Mouse (Mus musculus): ENCODE measurements around the gene Zcchc7. TPM values are rescaled to one million over a fixed set of nuclear protein-coding genes. Genes with fewer than 3 reads are reported as not detected.

The Zcchc7 gene
- polyA plus RNA-seq, 1 experiment from 2014 or later = 22.2 TPM

DNA sequence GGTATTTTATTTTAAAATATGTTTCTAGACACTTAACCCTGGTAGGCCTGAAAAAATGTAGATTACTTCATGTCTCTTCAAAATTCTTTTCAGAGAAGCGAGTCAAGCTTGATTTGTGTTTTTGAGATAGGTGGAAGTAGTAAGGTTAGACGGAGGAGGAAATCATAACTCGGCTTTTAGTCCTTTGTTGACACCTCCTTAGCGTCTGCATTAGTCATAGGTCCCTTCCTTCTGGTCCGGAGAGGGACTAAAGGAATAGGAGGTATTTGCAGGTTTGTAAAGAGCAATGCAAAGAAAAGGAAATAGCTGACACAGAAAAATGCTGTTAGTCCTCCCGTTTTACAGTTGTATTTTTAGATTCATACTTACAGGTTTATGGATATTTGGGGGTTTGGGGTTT lies 135.7 kb downstream of the Zcchc7 start:
- DNase-seq (ENCODE audit: low spot score) = no peak
- WGBS = 86% methylated on average over 6 of the region's 6 CpGs

DNA sequence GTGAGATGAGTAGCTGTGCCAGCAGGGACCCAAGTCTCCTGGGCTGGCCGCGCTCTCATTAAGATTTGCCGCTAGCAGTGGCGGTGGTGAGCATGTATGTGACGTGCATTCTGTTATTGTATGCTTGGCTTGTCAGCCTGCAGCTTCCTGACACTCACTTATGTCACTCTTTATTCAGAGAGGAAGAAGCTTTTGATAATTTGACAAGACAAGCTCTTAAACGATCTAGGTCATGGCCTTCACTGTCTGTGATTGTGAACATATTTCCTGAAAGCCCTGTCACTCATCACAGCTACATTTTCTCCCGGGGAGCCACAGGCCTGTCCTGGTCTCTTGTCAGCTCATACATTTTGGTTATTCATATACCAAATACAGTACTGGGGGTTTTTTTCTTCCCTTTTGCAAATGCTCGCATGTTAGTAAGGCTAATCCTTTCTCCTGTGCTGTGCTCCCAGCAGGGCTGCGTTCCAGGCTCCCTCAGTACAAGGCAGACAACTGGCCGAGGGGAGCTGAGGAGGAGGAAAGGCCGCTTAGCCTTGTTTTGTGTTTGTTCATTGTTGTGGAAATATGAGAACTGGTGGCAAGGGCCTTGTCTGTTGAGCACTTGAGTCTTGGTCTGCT lies 150.1 kb downstream of the Zcchc7 start:
- peaks cover 14% of the 10 kb centered on the region for H3K4me1 ChIP-seq
- H3K4me3 ChIP-seq = no peak overlapping the region
- H3K36me3 ChIP-seq (replicated peaks) = no peaks in the 10 kb centered on the region
- no peaks in the 10 kb centered on the region for H3K9me3 ChIP-seq
- H3K27ac ChIP-seq (replicated peaks) = no peak overlapping the region
- H3K27me3 ChIP-seq (replicated peaks; ENCODE audit: low read depth, poor library complexity, severe bottlenecking) = no peaks in the 10 kb centered on the region
- peak; percentile 26 for DNase-seq (ENCODE audit: low spot score)
- 18% methylated on average over 11 of the region's 11 CpGs for WGBS

More for the DNA sequence above, 135.7 kb downstream of the Zcchc7 start:
- H3K27me3 ChIP-seq (replicated peaks; ENCODE audit: low read depth, poor library complexity, severe bottlenecking) = no peaks in the 10 kb centered on the region
- H3K9me3 ChIP-seq = no peaks in the 10 kb centered on the region
- H3K36me3 ChIP-seq (replicated peaks) = peaks cover 11% of the 10 kb centered on the region
- H3K4me1 ChIP-seq = no peaks in the 10 kb centered on the region
- H3K27ac ChIP-seq (replicated peaks) = no peak overlapping the region
- H3K4me3 ChIP-seq = no peak overlapping the region

DNA sequence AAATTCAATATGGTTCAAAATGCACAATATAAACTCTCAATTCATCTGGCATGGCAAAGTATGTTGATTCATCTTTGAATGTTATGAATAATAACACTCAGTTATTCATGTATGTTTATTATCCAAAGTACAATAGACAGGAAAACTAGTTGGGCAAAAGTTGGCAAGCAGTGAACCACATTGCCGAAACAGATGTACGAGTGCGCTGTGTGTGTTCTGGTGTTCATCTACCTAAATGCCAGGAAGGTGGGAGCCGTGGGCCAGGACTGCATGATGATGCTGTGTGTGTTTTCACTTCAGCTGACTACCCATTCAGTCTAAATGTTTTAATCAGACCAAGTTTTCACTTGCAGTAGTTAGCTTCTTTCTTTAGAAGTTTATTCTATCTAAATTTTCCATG lies 150.7 kb downstream of the Zcchc7 start:
- H3K27ac ChIP-seq (replicated peaks) = no peak overlapping the region

DNA sequence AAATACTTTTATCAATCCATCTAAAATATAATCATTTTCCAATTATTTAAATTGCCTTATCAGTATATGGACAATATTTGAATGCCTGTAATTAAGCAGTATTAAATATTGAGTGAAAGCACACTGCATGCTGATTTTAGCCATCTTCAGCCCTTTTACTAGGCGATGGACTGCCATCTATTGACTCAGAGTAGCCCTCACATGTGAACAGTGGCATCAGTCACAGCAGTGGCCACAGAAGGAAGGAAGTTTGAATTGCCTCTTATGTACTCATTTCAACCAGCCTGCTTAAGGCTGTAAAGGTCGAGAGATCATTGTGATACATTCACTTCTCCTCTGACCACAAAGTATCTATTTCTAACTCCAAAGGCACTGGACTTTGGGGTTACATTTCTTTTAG lies 154.4 kb downstream of the Zcchc7 start:
- H3K27me3 ChIP-seq (replicated peaks; ENCODE audit: low read depth, poor library complexity, severe bottlenecking) = no peaks in the 10 kb centered on the region
- no peak for DNase-seq (ENCODE audit: low spot score)
- no peaks in the 10 kb centered on the region for H3K36me3 ChIP-seq (replicated peaks)
- no peaks in the 10 kb centered on the region for H3K9me3 ChIP-seq
- peaks cover 13% of the 10 kb centered on the region for H3K4me1 ChIP-seq
- no peak overlapping the region for H3K27ac ChIP-seq (replicated peaks)
- H3K4me3 ChIP-seq = no peak overlapping the region
- 46% methylated on average over 2 of the region's 2 CpGs for WGBS

More for the DNA sequence above, 150.7 kb downstream of the Zcchc7 start:
- WGBS = 73% methylated on average over 4 of the region's 4 CpGs
- Histone ChIP-seq H3K36me3 (replicated peaks) (no peaks in the 10 kb centered on the region), H3K4me1 (peaks cover 14% of the 10 kb centered on the region), H3K9me3 (no peaks in the 10 kb centered on the region), H3K27me3 (replicated peaks; ENCODE audit: low read depth, poor library complexity, severe bottlenecking) (no peaks in the 10 kb centered on the region), H3K4me3 (no peak overlapping the region)
- no peak for DNase-seq (ENCODE audit: low spot score)

DNA sequence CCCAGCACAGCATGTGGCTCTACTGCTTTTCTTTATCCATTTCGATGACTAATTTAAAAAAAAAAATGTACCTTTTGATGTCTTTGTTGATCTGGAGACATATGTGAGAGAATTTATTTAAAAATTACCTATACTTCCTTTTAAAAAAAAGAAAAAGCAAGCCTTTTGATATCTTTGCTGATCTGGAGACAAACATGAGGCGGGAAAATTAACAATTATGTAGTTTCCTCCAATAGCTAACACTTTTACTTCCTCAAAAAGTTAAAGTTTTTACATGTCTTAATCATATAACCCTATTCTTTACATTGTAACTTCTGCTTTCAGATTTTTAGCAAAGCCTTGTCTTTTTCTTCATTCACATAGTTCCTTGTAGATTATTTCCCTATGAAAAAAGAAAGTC lies 155.2 kb downstream of the Zcchc7 start:
- Histone ChIP-seq H3K4me1 (peaks cover 5% of the 10 kb centered on the region), H3K27me3 (replicated peaks; ENCODE audit: low read depth, poor library complexity, severe bottlenecking) (no peaks in the 10 kb centered on the region)
- 90% methylated on average over 2 of the region's 2 CpGs for WGBS

DNA sequence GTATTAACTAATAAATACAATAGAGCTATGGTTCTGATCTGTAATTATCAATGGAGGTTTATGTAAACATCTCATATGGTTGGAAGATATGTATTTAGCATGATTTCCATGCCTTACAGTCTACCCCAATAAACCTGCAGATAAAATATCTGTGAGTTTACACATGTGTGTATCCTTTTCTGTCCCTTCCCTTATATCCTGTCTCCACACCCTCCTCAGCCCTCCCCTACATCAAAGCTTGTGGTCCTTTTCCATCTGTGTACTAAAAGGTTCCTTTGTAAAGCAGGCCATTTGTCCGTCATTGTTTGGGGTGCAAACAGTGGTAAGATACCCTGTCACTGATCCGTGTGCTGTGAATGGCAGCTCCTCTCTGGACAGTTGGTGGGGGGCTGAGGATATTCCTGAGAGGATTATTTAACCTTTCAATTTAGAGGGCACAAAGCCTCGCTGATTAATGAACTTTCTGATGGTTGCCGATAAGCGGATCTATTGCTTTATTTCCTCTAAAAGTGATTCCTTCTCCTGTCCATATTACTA lies 161.7 kb downstream of the Zcchc7 start:
- DNase-seq (ENCODE audit: low spot score) = no peak
- Histone ChIP-seq H3K9me3 (no peaks in the 10 kb centered on the region), H3K36me3 (replicated peaks) (peaks cover 9% of the 10 kb centered on the region), H3K4me3 (no peak overlapping the region), H3K27ac (replicated peaks) (no peak overlapping the region), H3K4me1 (0 out of 2 replicates have a peak, but pooled peaks cover 6% of the 10 kb centered on the region), H3K27me3 (replicated peaks; ENCODE audit: low read depth, poor library complexity, severe bottlenecking) (no peaks in the 10 kb centered on the region)
- WGBS = 67% methylated on average over 5 of the region's 5 CpGs

More for the DNA sequence above, 155.2 kb downstream of the Zcchc7 start:
- Histone ChIP-seq H3K4me3 (no peak overlapping the region), H3K36me3 (replicated peaks) (no peaks in the 10 kb centered on the region), H3K9me3 (no peaks in the 10 kb centered on the region), H3K27ac (replicated peaks) (no peak overlapping the region)
- DNase-seq (ENCODE audit: low spot score) = no peak

DNA sequence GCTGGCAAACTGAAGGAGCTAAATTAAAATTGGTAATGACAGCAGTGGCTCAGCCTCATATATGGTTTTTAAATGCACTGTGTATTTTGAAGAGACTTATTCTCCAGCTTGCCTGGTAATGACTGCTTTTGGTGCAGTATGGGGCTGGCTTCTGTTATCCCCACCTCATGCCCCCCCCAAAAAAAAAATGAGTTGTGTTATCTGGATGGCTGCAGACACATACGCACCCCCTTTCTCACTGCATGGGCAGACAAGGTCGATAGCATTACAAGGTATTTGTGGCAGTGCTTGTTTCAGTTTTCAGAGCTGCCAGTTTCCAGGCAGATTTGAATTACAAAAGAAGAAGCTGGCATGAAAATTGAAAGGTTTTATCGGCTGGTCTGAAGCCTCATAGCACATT lies 162.2 kb downstream of the Zcchc7 start:
- Histone ChIP-seq H3K36me3 (replicated peaks) (peaks cover 9% of the 10 kb centered on the region), H3K4me1 (0 out of 2 replicates have a peak, but pooled peaks cover 6% of the 10 kb centered on the region), H3K27me3 (replicated peaks; ENCODE audit: low read depth, poor library complexity, severe bottlenecking) (no peaks in the 10 kb centered on the region), H3K9me3 (no peaks in the 10 kb centered on the region), H3K27ac (replicated peaks) (no peak overlapping the region), H3K4me3 (no peak overlapping the region)
- 75% methylated on average over 3 of the region's 3 CpGs for WGBS
- DNase-seq (ENCODE audit: low spot score) = no peak

DNA sequence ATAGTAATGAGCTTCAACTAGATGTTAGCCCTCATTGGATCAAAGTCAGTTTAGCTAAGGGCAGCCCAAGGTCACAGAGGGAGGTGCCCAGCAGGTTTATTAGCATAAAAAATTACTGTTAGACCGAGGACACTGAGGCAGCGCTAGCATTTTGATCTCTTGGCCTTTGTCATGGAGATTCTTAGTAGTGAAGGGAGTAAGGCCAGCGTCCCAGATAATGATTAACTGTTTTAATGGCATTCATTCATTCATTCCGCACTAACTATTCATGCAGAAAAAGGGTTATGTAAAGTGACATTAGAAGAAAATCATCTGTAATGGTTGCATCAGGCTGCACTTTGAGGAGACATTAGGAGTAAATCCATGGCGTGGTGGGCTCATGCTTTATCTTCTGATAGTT lies 165.2 kb downstream of the Zcchc7 start:
- H3K4me1 ChIP-seq = 0 out of 2 replicates have a peak, but pooled peaks cover 6% of the 10 kb centered on the region
- H3K4me3 ChIP-seq = no peak overlapping the region
- H3K9me3 ChIP-seq = no peaks in the 10 kb centered on the region
- no peak for DNase-seq (ENCODE audit: low spot score)
- H3K27me3 ChIP-seq (replicated peaks; ENCODE audit: low read depth, poor library complexity, severe bottlenecking) = no peaks in the 10 kb centered on the region
- WGBS = 78% methylated on average over 5 of the region's 5 CpGs
- H3K27ac ChIP-seq (replicated peaks) = no peak overlapping the region
- peaks cover 9% of the 10 kb centered on the region for H3K36me3 ChIP-seq (replicated peaks)

DNA sequence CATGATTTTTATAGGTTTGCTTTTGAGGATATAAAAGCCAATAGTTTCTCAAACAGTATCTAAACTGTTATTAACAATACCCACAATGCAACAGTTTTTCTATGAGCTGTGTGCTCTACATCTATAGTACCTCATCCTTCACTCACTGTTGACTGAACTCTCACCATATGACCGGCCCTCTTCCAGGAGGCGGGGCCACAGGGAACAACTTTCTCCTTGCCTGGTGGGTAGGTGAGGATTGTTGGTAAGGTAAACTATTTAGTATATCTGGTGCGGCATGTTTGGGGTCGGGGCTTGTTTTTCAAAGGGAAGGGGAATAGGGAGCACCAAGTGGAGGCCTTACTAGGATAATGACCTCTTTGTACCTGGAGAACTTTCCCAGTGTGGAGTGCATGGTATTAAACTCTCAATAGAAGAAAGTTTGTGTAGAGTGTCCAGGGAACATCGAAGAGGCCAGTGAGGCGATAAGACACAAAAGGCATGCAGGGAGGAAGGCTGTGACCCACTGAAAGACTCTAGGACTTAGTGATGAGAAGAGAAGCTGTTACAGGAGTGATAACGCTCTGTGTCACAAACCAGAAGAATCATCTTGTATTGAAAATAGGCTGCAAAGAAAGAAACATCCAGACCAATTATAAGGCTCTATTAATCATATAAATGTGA lies 166.9 kb downstream of the Zcchc7 start:
- Histone ChIP-seq H3K9me3 (no peaks in the 10 kb centered on the region), H3K4me3 (no peak overlapping the region), H3K27me3 (replicated peaks; ENCODE audit: low read depth, poor library complexity, severe bottlenecking) (no peaks in the 10 kb centered on the region), H3K36me3 (replicated peaks) (peaks cover 13% of the 10 kb centered on the region), H3K4me1 (0 out of 2 replicates have a peak, but pooled peaks cover 2% of the 10 kb centered on the region), H3K27ac (replicated peaks) (no peak overlapping the region)
- 92% methylated on average over 7 of the region's 7 CpGs for WGBS
- DNase-seq (ENCODE audit: low spot score) = no peak

DNA sequence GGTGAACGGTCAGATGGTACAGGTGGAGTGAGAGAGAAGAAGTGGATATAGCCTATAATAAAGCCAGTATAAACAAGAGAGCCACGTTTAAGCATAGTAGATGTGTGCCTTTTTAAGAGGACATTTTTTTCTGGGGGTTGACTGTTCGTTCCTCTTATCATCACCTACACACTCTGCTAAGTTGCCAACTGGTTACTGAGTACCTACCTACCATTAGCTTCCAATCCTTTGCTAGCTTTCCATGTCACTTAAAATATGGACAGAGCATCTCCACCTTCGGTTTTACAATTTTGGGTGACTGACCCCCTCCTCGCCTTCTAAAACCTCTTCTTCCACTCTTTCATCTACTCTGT lies 167.4 kb downstream of the Zcchc7 start:
- 92% methylated on average over 5 of the region's 5 CpGs for WGBS
- Histone ChIP-seq H3K36me3 (replicated peaks) (peaks cover 13% of the 10 kb centered on the region), H3K27ac (replicated peaks) (no peak overlapping the region)

DNA sequence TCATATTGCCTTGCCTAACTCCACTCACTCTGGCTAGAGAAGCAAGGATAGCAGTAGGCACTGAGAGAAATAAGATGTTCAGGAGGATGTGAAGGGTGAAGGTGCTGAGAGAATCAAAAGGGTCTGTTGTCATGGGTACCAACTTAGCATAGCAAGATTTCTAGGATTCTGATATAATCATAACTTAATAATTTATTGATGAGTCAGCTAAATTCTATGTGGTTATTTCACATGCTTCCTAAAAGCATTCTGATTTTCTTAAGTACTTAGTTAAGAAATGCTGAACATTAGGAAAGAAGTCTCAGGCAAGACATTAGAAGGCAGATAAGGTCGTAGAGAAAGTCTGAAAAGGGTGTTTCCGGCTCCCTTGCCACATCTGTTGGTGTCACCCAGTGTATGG lies 172.3 kb downstream of the Zcchc7 start:
- H3K4me1 ChIP-seq = no peaks in the 10 kb centered on the region
- H3K36me3 ChIP-seq (replicated peaks) = peaks cover 41% of the 10 kb centered on the region
- 68% methylated on average over 2 of the region's 2 CpGs for WGBS
- no peaks in the 10 kb centered on the region for H3K27me3 ChIP-seq (replicated peaks; ENCODE audit: low read depth, poor library complexity, severe bottlenecking)
- H3K27ac ChIP-seq (replicated peaks) = no peak overlapping the region
- H3K9me3 ChIP-seq = no peaks in the 10 kb centered on the region
- DNase-seq (ENCODE audit: low spot score) = no peak
- H3K4me3 ChIP-seq = no peak overlapping the region

More for the DNA sequence above, 167.4 kb downstream of the Zcchc7 start:
- H3K9me3 ChIP-seq = no peaks in the 10 kb centered on the region
- no peaks in the 10 kb centered on the region for H3K4me1 ChIP-seq
- no peaks in the 10 kb centered on the region for H3K27me3 ChIP-seq (replicated peaks; ENCODE audit: low read depth, poor library complexity, severe bottlenecking)
- DNase-seq (ENCODE audit: low spot score) = no peak
- no peak overlapping the region for H3K4me3 ChIP-seq

DNA sequence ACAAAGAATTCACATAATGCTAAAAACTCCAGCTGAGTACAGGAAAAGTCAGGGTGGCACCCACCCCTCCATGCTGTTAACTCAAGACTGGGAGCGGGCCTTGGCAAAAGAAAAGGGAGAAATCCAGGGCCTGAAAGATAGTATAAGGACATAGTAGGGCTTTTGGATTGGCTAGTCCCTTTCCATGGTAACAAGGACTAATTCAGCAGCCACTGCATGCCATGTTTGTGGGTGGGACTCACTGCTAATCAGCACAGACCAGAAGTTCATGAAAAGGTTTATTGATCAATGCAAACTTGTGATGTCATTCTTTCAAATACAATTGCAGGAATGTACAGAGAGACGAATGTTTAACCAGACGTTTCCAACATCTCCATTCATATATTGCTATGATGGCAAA lies 173.1 kb downstream of the Zcchc7 start:
- no peak for DNase-seq (ENCODE audit: low spot score)
- no peaks in the 10 kb centered on the region for H3K4me1 ChIP-seq
- H3K4me3 ChIP-seq = no peak overlapping the region
- H3K9me3 ChIP-seq = no peaks in the 10 kb centered on the region
- peaks cover 50% of the 10 kb centered on the region for H3K36me3 ChIP-seq (replicated peaks)
- no peak overlapping the region for H3K27ac ChIP-seq (replicated peaks)
- H3K27me3 ChIP-seq (replicated peaks; ENCODE audit: low read depth, poor library complexity, severe bottlenecking) = no peaks in the 10 kb centered on the region
- 81% methylated on average over 3 of the region's 3 CpGs for WGBS

DNA sequence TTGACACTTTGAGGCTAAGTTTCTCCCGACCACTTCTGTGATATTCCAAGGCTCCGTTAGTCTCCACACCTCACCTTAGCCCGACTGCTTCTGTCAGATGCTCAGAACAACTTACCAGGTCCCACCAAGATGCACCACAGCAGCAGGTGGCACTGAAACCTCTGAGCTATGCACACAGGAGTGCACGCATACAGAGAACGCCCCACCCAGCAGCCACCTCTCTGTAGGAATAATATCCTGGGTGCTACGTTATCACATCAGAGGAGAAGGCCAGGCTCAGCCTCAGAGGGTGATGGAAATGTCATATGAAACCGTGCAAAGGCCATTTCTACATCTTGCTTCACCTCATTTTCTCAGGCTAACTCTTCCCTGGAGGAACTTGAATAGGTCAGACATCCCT lies 174.7 kb downstream of the Zcchc7 start:
- peaks cover 54% of the 10 kb centered on the region for H3K36me3 ChIP-seq (replicated peaks)

More for the DNA sequence above, 174.7 kb downstream of the Zcchc7 start:
- Histone ChIP-seq H3K27ac (replicated peaks) (no peak overlapping the region), H3K4me3 (no peak overlapping the region), H3K9me3 (no peaks in the 10 kb centered on the region), H3K27me3 (replicated peaks; ENCODE audit: low read depth, poor library complexity, severe bottlenecking) (no peaks in the 10 kb centered on the region), H3K4me1 (no peaks in the 10 kb centered on the region)
- DNase-seq (ENCODE audit: low spot score) = no peak
- WGBS = 93% methylated on average over 7 of the region's 7 CpGs

Data from embryonic facial prominence, embryonic 10.5 days (tissue).